Comparison of ENCODE assay signal across 9 mouse cellular contexts in genomic region chr2:126663481-126663880, GRCm38 (mm10). TPM values are rescaled to one million over a fixed set of nuclear protein-coding genes. Genes with fewer than 3 reads are reported as not detected.
DNase-seq lines count a peak whose midpoint lies in the region; ATAC-seq lines count a peak whose summit lies in the region.
"Had no signal": no experiment of that assay in that cellular context is flagged by ENCODE, and none has a peak within 500 bp of the region (broad histone marks: within the 10 kb centered on the region; RNA-seq: fewer than 3 reads in every experiment).

No protein-coding gene starts in this region.

- H3K4me2 ChIP-seq in heart, embryonic 11.5 days: no peak overlapping the region
- H3K4me2 ChIP-seq: limb, embryonic 12.5 days had no signal

- H3K36me3 ChIP-seq in heart, embryonic 11.5 days (ENCODE audit: control insufficient read depth, insufficient read depth, low read length): no peaks in the 10 kb centered on the region

- no peaks in the 10 kb centered on the region for H3K27me3 ChIP-seq in heart, embryonic 11.5 days (ENCODE audit: control insufficient read depth, insufficient read depth, low read length)
- H3K27me3 ChIP-seq: limb, embryonic 12.5 days had no signal

- 53% methylated on average over 4 of the region's 4 CpGs for WGBS in heart, embryonic 11.5 days (ENCODE audit: insufficient replicate concordance)

- ATAC-seq in heart, embryonic 11.5 days (replicated peaks; ENCODE audit: insufficient number of reproducible peaks, low FRiP score, low TSS enrichment): no peak
- peak; percentile 75 for ATAC-seq in neutrophil, adult 5-6 weeks (ENCODE audit: extremely low read depth, insufficient number of reproducible peaks, low FRiP score, poor library complexity, severe bottlenecking)

- H3K27ac ChIP-seq in heart, embryonic 11.5 days (ENCODE audit: low read depth, low read length): no peak overlapping the region
- H3K27ac ChIP-seq: limb, embryonic 12.5 days had no signal

- H3K9ac ChIP-seq in heart, embryonic 11.5 days (ENCODE audit: low read depth, low read length): no peak overlapping the region
- H3K9ac ChIP-seq: limb, embryonic 12.5 days had no signal

- peak; percentile 28 for DNase-seq in heart, adult 11 months
- peak; percentile 18 to 25 for DNase-seq in right cerebral cortex, adult 2 months (ENCODE audit: low spot score in 2 of 2)
- DNase-seq in right cerebral cortex, postnatal 36 days (ENCODE audit: low spot score in 2 of 2): no peak
- DNase-seq in embryo, embryonic 11 days: peak; percentile 58
- no peak for DNase-seq in left cerebral cortex, adult 11 months (ENCODE audit: low spot score)
- DNase-seq in left cerebral cortex, adult 8-10 months (ENCODE audit: low spot score in 2 of 2): no peak

- H3K4me3 ChIP-seq in heart, embryonic 11.5 days (ENCODE audit: low read depth, low read length): no peak overlapping the region
- H3K4me3 ChIP-seq: limb, embryonic 12.5 days had no signal

- no peaks in the 10 kb centered on the region for H3K9me3 ChIP-seq in heart, embryonic 11.5 days (replicated peaks; ENCODE audit: control insufficient read depth, low read length)
- H3K9me3 ChIP-seq: limb, embryonic 12.5 days had no signal

- H3K4me1 ChIP-seq in heart, embryonic 11.5 days (ENCODE audit: control insufficient read depth, insufficient read depth, low read length): no peaks in the 10 kb centered on the region
- H3K4me1 ChIP-seq: limb, embryonic 12.5 days had no signal

RNA-seq across cellular contexts. Expression of gene Gabpb1, which starts 12.7 kb away (rescaled TPM):
- 40.4 and 41.9 TPM in 2 replicates for polyA plus RNA-seq in heart, embryonic 11.5 days (2014; fragmentation: Nextera tagmentation; extraction: Ambion mirVana)
- total RNA-seq in neutrophil, adult 5-6 weeks (2017): 45.4 and 51.4 TPM in 2 replicates
- 10 to 100 TPM; 13.8 to 19.2 (median 16.8) TPM for total RNA-seq in left cerebral cortex, adult 8-10 months (2022)

RNA-seq across cellular contexts. Expression of gene Usp8, which starts 43.6 kb away (rescaled TPM):
- 34.3 and 43.6 TPM in 2 replicates for polyA plus RNA-seq in heart, embryonic 11.5 days (2014; fragmentation: Nextera tagmentation; extraction: Ambion mirVana)
- 68.1 and 79.6 TPM in 2 replicates for total RNA-seq in neutrophil, adult 5-6 weeks (2017)
- 10 to 100 TPM; 48.5 to 50.3 (median 49.7) TPM for total RNA-seq in left cerebral cortex, adult 8-10 months (2022)

RNA-seq across cellular contexts. Expression of gene Hdc, which starts 44.4 kb away (rescaled TPM):
- polyA plus RNA-seq in heart, embryonic 11.5 days (2014; fragmentation: Nextera tagmentation; extraction: Ambion mirVana): 3.5 and 4.3 TPM in 2 replicates
- 364 and 376 TPM in 2 replicates for total RNA-seq in neutrophil, adult 5-6 weeks (2017)
- 1 to 10 TPM in 3 of 4 experiments, under 1 TPM in 1; 0.94 to 1.6 (median 1.2) TPM for total RNA-seq in left cerebral cortex, adult 8-10 months (2022)

Comparison
In these comparisons a context has a peak if more than half of its experiments do, and no peak if none do; other contexts are left out.
1. DNase-seq: peak in heart, adult 11 months (single experiment), right cerebral cortex, adult 2 months (2 of 2) and embryo, embryonic 11 days (single experiment); none in right cerebral cortex, postnatal 36 days (0 of 2), left cerebral cortex, adult 11 months (single experiment) and left cerebral cortex, adult 8-10 months (0 of 2).
2. RNA of gene Hdc, which starts 44.4 kb away (total RNA-seq): 364 to 376 TPM in neutrophil, adult 5-6 weeks; 0.94 to 1.6 TPM in left cerebral cortex, adult 8-10 months; every median in the first group is over 100 times any median in the second.